Mouse (Mus musculus) mouse embryonic stem cell (cell line): Measurements from ENCODE around the gene Fhl4.

Experiments
- in situ Hi-C, 2 experiments: fragments of 300-500 bp; cut with MboI; formaldehyde crosslinking; loops; 1 replicate in 1 of 2; 3 replicates in 1 of 2; pipeline ENCODE4 v1.14.3; 2019 to 2020; ENCODE audit warnings: low sequenced_read_pairs in 2 of 2, low pct_unique_long_range_greater_than_20kb in 1 of 2, mixed read lengths in 1 of 2; ENCODE audit not compliant: unreplicated experiment in 1 of 2

Fhl4 gene

GRCm38 (mm10) chr10:85102247-85103084, at the start of gene Fhl4, which contains the start of gene Tmem263:
Gene Fhl4, minus strand, starts transcription at chr10:85102495.
Gene Tmem263, plus strand, starts transcription at chr10:85102627.
- in situ Hi-C loops, result no loop called here

GRCm38 (mm10) chr10:85149226-85149625, 46.9 kb upstream of the Fhl4 start:
- in situ Hi-C loops, result no loop called here

GRCm38 (mm10) chr10:85146282-85146681, 44.0 kb upstream of the Fhl4 start:
- in situ Hi-C loops, result no loop called here

- in situ Hi-C loops, result no loop called here
Observed at GRCm38 (mm10) chr10:85141465-85141864, 39.2 kb upstream of the Fhl4 start.

- in situ Hi-C loops, result no loop called here
Observed at GRCm38 (mm10) chr10:85136573-85136972, 34.3 kb upstream of the Fhl4 start.

- in situ Hi-C loops, result no loop called here
Observed at GRCm38 (mm10) chr10:85128453-85128852, 26.2 kb upstream of the Fhl4 start.

- in situ Hi-C loops, result no loop called here
Observed at GRCm38 (mm10) chr10:85127395-85128287, 25.3 kb upstream of the Fhl4 start, which contains the start of gene Mterf2. Gene Mterf2, minus strand, starts transcription at chr10:85128027.

GRCm38 (mm10) chr10:85125184-85125583, 22.9 kb upstream of the Fhl4 start:
- in situ Hi-C loops, result no loop called here

- in situ Hi-C loops, result no loop called here
Observed at GRCm38 (mm10) chr10:85114409-85114808, 12.1 kb upstream of the Fhl4 start.

GRCm38 (mm10) chr10:85103085-85103885, 990 bp upstream of the Fhl4 start:
- in situ Hi-C loops, result no loop called here

GRCm38 (mm10) chr10:85101841-85102240, 454 bp downstream of the Fhl4 start:
- in situ Hi-C loops, result no loop called here

- in situ Hi-C loops, result no loop called here
Observed at GRCm38 (mm10) chr10:85071605-85072152, 30.6 kb downstream of the Fhl4 start.

GRCm38 (mm10) chr10:85054876-85055275, 47.4 kb downstream of the Fhl4 start:
- in situ Hi-C loops, result no loop called here

GRCm38 (mm10) chr10:85052451-85052850, 49.8 kb downstream of the Fhl4 start:
- in situ Hi-C loops, result no loop called here

GRCm38 (mm10) chr10:85050668-85051208, 51.6 kb downstream of the Fhl4 start:
- in situ Hi-C loops, result no loop called here

GRCm38 (mm10) chr10:85048008-85048407, 54.3 kb downstream of the Fhl4 start:
- in situ Hi-C loops, result no loop called here

GRCm38 (mm10) chr10:85046585-85046984, 55.7 kb downstream of the Fhl4 start:
- in situ Hi-C loops, result no loop called here
